Mouse (Mus musculus) embryo, embryonic 11.5 days (tissue): ENCODE measurements around the gene Gm20422.
"Not testable (repeated sequence)": the region's sequence is repeated elsewhere in the genome, so short reads cannot be mapped to it uniquely, and the experiment has no call there.

Experiments
- DNase-seq: peaks from one replicate; pipeline ENCODE4 v3.0.0-alpha.2; 2012; ENCODE audit warnings: low read depth, low spot score

The Gm20422 gene

GRCm38 (mm10) chr8:69710624-69711023 lies 64.1 kb downstream of the Gm20422 start, which contains the start of gene Zfp869:
Gene Zfp869, minus strand, starts transcription at chr8:69710724.
- DNase-seq = not testable (repeated sequence)

- no peak for DNase-seq
These were observed 72.9 kb downstream of the Gm20422 start for GRCm38 (mm10) chr8:69701810-69702209.
